In genomic region chr5:114575010-114575409, GRCm38 (mm10) we compare ENCODE assay signal across 13 mouse cellular contexts. TPM values are rescaled to one million over a fixed set of nuclear protein-coding genes. Genes with fewer than 3 reads are reported as not detected.
DNase-seq lines count a peak whose midpoint lies in the region; ATAC-seq lines count a peak whose summit lies in the region.
"Had no signal": no experiment of that assay in that cellular context is flagged by ENCODE, and none has a peak within 500 bp of the region (broad histone marks: within the 10 kb centered on the region; RNA-seq: fewer than 3 reads in every experiment).

No protein-coding gene starts in this region.

- DNase-seq in neural tube, embryonic 11.5 days (ENCODE audit: low spot score), result no peak
- DNase-seq in neural tube, embryonic 10.5 days (ENCODE audit: extremely low spot score, low spot score), result no peak
- DNase-seq in ovary, postnatal 14 days (ENCODE audit: low spot score), result no peak
- no peak for DNase-seq in adrenal gland, postnatal 10 days
- no peak for DNase-seq in lung, postnatal 10 days
- DNase-seq in testis, postnatal 14 days (ENCODE audit: low spot score), result no peak
- DNase-seq: kidney, postnatal 4 days; lung, postnatal 14 days had no signal

- H3K4me1 ChIP-seq in neural tube, embryonic 11.5 days (ENCODE audit: control insufficient read depth, insufficient read depth, low read length), result peaks cover 64% of the 10 kb centered on the region
- peaks cover 96% of the 10 kb centered on the region for H3K4me1 ChIP-seq in hindbrain, embryonic 13.5 days (replicated peaks)
- H3K4me1 ChIP-seq in midbrain, embryonic 13.5 days (replicated peaks), result peaks cover 98% of the 10 kb centered on the region

- no peak overlapping the region for H3K9ac ChIP-seq in neural tube, embryonic 11.5 days (ENCODE audit: low read length)
- peak overlapping the region; percentile 63 for H3K9ac ChIP-seq in hindbrain, embryonic 13.5 days
- peak overlapping the region; percentile 56 for H3K9ac ChIP-seq in midbrain, embryonic 13.5 days (replicated peaks)

- H3K36me3 ChIP-seq in neural tube, embryonic 11.5 days (ENCODE audit: control insufficient read depth, insufficient read depth, low read length), result no peaks in the 10 kb centered on the region
- H3K36me3 ChIP-seq in hindbrain, embryonic 13.5 days, result no peaks in the 10 kb centered on the region
- no peaks in the 10 kb centered on the region for H3K36me3 ChIP-seq in midbrain, embryonic 13.5 days

- 0 out of 2 replicates have a peak, but pooled peaks cover 2% of the 10 kb centered on the region for H3K27me3 ChIP-seq in neural tube, embryonic 11.5 days (ENCODE audit: control insufficient read depth, insufficient read depth, low read length)
- no peaks in the 10 kb centered on the region for H3K27me3 ChIP-seq in hindbrain, embryonic 13.5 days
- peaks cover 7% of the 10 kb centered on the region for H3K27me3 ChIP-seq in midbrain, embryonic 13.5 days

- 20% methylated on average over 11 of the region's 11 CpGs for WGBS in neural tube, embryonic 11.5 days
- WGBS in hindbrain, embryonic 13.5 days, result 26% methylated on average over 11 of the region's 11 CpGs
- WGBS in midbrain, embryonic 13.5 days, result 27% methylated on average over 11 of the region's 11 CpGs

- H3K9me3 ChIP-seq in neural tube, embryonic 11.5 days (ENCODE audit: control insufficient read depth, low read length), result no peaks in the 10 kb centered on the region
- H3K9me3 ChIP-seq in hindbrain, embryonic 13.5 days, result no peaks in the 10 kb centered on the region
- no peaks in the 10 kb centered on the region for H3K9me3 ChIP-seq in midbrain, embryonic 13.5 days

- no peak for ATAC-seq in neural tube, embryonic 11.5 days (ENCODE audit: insufficient read depth, low FRiP score, low TSS enrichment)
- ATAC-seq in hindbrain, embryonic 13.5 days (ENCODE audit: low FRiP score), result no peak
- ATAC-seq in midbrain, embryonic 13.5 days, result no peak
- ATAC-seq: CD4-positive, CD25-positive, alpha-beta regulatory T cell, adult 4 months had no signal

- peak overlapping the region; percentile 16; the same call in 1 of the 2 replicates for H3K4me2 ChIP-seq in neural tube, embryonic 11.5 days (ENCODE audit: low read depth)
- H3K4me2 ChIP-seq in hindbrain, embryonic 13.5 days, result peak overlapping the region; percentile 81
- H3K4me2 ChIP-seq in midbrain, embryonic 13.5 days (replicated peaks), result peak overlapping the region; percentile 36
- H3K4me2 ChIP-seq: liver, embryonic 11.5 days had no signal

- H3K4me3 ChIP-seq in neural tube, embryonic 11.5 days (ENCODE audit: low read depth, low read length), result no peak overlapping the region
- H3K4me3 ChIP-seq in hindbrain, embryonic 13.5 days, result peak overlapping the region; percentile 14
- peak overlapping the region; percentile 12 for H3K4me3 ChIP-seq in midbrain, embryonic 13.5 days (replicated peaks)
- H3K4me3 ChIP-seq: left cerebral cortex, adult 2 months had no signal

- peak overlapping the region; percentile 44; the same call in 1 of the 2 replicates for H3K27ac ChIP-seq in neural tube, embryonic 11.5 days (ENCODE audit: low read depth, low read length)
- peak overlapping the region; percentile 69 for H3K27ac ChIP-seq in hindbrain, embryonic 13.5 days
- H3K27ac ChIP-seq in midbrain, embryonic 13.5 days, result peak overlapping the region; percentile 70
- H3K27ac ChIP-seq: left cerebral cortex, adult 2 months had no signal

RNA-seq across cellular contexts. Expression of gene Fam222a, which starts 7.2 kb away (rescaled TPM):
- polyA plus RNA-seq in neural tube, embryonic 11.5 days (2014; fragmentation: Nextera tagmentation; extraction: Ambion mirVana), result 5.0 and 7.5 TPM in 2 replicates
- 5.8 and 6.4 TPM in 2 replicates for polyA plus RNA-seq in hindbrain, embryonic 13.5 days (2015; fragmentation: Nextera tagmentation; extraction: Ambion mirVana)
- 5.1 and 6.1 TPM in 2 replicates for polyA plus RNA-seq in midbrain, embryonic 13.5 days (2015; fragmentation: Nextera tagmentation; extraction: Ambion mirVana)
- 10 to 100 TPM; 29.5 to 56.8 TPM for total RNA-seq in adrenal gland, postnatal 10 days (2021)
- polyA plus RNA-seq: CD4-positive, CD25-positive, alpha-beta regulatory T cell, adult 4 months had no signal

Comparison
In these comparisons a context has a peak if more than half of its experiments do, and no peak if none do; other contexts are left out.
1. H3K4me2 ChIP-seq: peak in every context shown above with its lines; median percentile 81 in hindbrain, embryonic 13.5 days; 36 in midbrain, embryonic 13.5 days; 16 in neural tube, embryonic 11.5 days.